Mouse (Mus musculus) heart, postnatal 0 days (tissue): Measurements from ENCODE around the gene Hnrnpul1. TPM values are rescaled to one million over a fixed set of nuclear protein-coding genes. Genes with fewer than 3 reads are reported as not detected.
A peak's percentile ranks its signal among the peaks of the same experiment; 100 is the strongest.
"Not testable (repeated sequence)": the region's sequence is repeated elsewhere in the genome, so short reads cannot be mapped to it uniquely, and the experiment has no call there.

Source experiments
- ATAC-seq: fragments of 200-750 bp; cut with Nextera tagmentation; 2 replicates; pipeline ENCODE4 v1.8.0; 2017; ENCODE audit warnings: low read depth, moderate number of reproducible peaks, moderate library complexity; ENCODE audit not compliant: insufficient read depth
- DNase-seq: peaks from one replicate; pipeline ENCODE4 v3.0.0-alpha.2; 2016; ENCODE audit warnings: low spot score
- H3K27ac ChIP-seq: fragments of 300-500 bp; sonication (generic); 2 replicates; pipeline ENCODE4 v1.5.1; 2014; ENCODE audit warnings: low read depth, mild to moderate bottlenecking
- H3K27me3 ChIP-seq: fragments of 300-500 bp; sonication (generic); 2 replicates; pipeline ENCODE4 v1.6.1; 2014; ENCODE audit warnings: low read length, mixed read lengths; ENCODE audit not compliant: control insufficient read depth, insufficient read depth
- H3K36me3 ChIP-seq: fragments of 300-500 bp; sonication (generic); replicated peaks from 2 replicates; pipeline ENCODE4 v1.6.1; 2014; ENCODE audit warnings: low read length, mixed read lengths; ENCODE audit not compliant: control insufficient read depth, insufficient read depth
- H3K4me1 ChIP-seq: fragments of 300-500 bp; sonication (generic); 2 replicates; pipeline ENCODE4 v1.6.1; 2014; ENCODE audit warnings: antibody characterized with exemption; ENCODE audit not compliant: control insufficient read depth, insufficient read depth
- H3K4me2 ChIP-seq: fragments of 300-500 bp; sonication (generic); 2 replicates; pipeline ENCODE4 v1.6.1; 2014; ENCODE audit warnings: low read depth, mild to moderate bottlenecking, low read length, moderate library complexity
- H3K4me3 ChIP-seq: fragments of 300-500 bp; sonication (generic); 2 replicates; pipeline ENCODE4 v1.5.1; 2014; ENCODE audit warnings: low read depth, low read length
- H3K9ac ChIP-seq: fragments of 300-500 bp; sonication (generic); replicated peaks from 2 replicates; pipeline ENCODE4 v1.6.1; 2014; ENCODE audit warnings: low read depth, low read length, mixed read lengths
- H3K9me3 ChIP-seq: fragments of 300-500 bp; sonication (generic); replicated peaks from 2 replicates; pipeline ENCODE4 v1.6.1; 2016; ENCODE audit warnings: low read length; ENCODE audit not compliant: control insufficient read depth
- CTCF ChIP-seq: IDR thresholded peaks from 2 replicates; pipeline ENCODE4 v1.5.1; 2016; ENCODE audit warnings: antibody characterized with exemption, control low read depth, low read depth
- EP300 ChIP-seq: IDR thresholded peaks from 2 replicates; pipeline ENCODE4 v1.6.1; 2016; ENCODE audit warnings: antibody characterized with exemption, low read depth
- WGBS: fragments of 180-500 bp; shearing (Covaris S2); extraction: QIAGEN DNeasy Blood & Tissue Kit; methylation state at CpG from one replicate; pipeline ENCODE4 v1.1.7; 2014; 5-methylcytosine and 5-hydroxymethylcytosine counted together
- polyA plus RNA-seq: library from polyadenylated mRNA; unstranded; fragments of >200 nt; fragmentation: Nextera tagmentation; extraction: Ambion mirVana; gene quantifications from 2 replicates; pipeline ENCODE4 v1.2.1, GENCODE M21; 2015
- total RNA-seq: library from RNA; depleted of rRNA; stranded (reverse); fragments of >200 nt; gene quantifications from 2 replicates; pipeline ENCODE4 v1.2.3, GENCODE M21; 2014; ENCODE audit warnings: low replicate concordance

The Hnrnpul1 gene
- total and polyA plus RNA-seq, 2 experiments from 2014 or later, result 27.7 to 78.5 TPM

DNA sequence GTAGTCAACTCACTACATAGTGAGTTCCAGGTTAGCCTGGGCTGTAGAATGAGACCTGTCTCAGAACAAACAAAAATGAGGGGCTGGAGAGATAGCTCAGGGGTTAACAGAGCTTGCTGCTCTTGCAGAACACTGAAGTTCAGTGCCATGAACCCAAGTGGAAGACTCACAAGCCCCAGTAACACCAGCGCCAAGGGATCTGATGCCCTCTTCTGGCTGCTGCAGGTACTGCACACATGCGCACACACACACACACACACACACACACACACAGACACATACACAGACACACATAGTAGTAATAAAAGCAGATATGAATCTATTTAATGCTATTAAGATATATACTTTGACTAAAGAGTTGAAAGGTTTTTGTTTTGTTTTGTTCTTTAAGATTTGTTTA lies 44.0 kb upstream of the Hnrnpul1 start:
- Histone ChIP-seq H3K27me3 (no peaks in the 10 kb centered on the region), H3K4me3 (no peak overlapping the region), H3K9me3 (no peaks in the 10 kb centered on the region), H3K27ac (no peak overlapping the region), H3K4me1 (0 out of 2 replicates have a peak, but pooled peaks cover 7% of the 10 kb centered on the region), H3K4me2 (no peak overlapping the region), H3K36me3 (no peaks in the 10 kb centered on the region), H3K9ac (no peak overlapping the region)
- TF ChIP-seq EP300 (no peak), CTCF (no peak)
- no peak for DNase-seq
- 83% methylated on average over 2 of the region's 2 CpGs for WGBS
- no peak for ATAC-seq

DNA sequence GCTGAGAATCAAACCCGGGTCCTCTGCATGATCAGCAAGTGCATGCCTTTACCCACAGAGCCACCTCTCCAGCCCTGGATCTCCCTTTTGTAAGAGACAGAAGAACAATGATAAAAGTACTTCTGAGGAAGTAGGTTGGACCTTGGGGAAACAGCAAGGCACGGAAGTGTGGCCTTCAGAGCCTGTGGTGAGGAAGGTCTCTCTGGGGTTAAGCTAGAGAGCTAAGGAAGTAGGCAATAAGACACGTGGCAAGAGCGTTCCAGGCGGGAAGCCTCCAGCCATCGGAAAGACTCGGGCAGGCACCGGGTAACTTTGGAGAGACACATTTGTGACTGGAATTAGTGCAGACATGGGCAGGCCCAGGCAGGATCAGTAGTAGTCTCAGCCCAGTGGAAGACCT lies 40.2 kb upstream of the Hnrnpul1 start:
- no peak overlapping the region for H3K9ac ChIP-seq
- H3K4me3 ChIP-seq, result no peak overlapping the region
- no peak overlapping the region for H3K4me2 ChIP-seq
- no peak overlapping the region for H3K27ac ChIP-seq
- H3K4me1 ChIP-seq, result no peaks in the 10 kb centered on the region
- no peaks in the 10 kb centered on the region for H3K36me3 ChIP-seq
- ATAC-seq (no peak), DNase-seq (no peak)
- no peaks in the 10 kb centered on the region for H3K27me3 ChIP-seq
- no peak for TF ChIP-seq EP300
- no peak for TF ChIP-seq CTCF
- 70% methylated on average over 8 of the region's 8 CpGs for WGBS
- H3K9me3 ChIP-seq, result no peaks in the 10 kb centered on the region

DNA sequence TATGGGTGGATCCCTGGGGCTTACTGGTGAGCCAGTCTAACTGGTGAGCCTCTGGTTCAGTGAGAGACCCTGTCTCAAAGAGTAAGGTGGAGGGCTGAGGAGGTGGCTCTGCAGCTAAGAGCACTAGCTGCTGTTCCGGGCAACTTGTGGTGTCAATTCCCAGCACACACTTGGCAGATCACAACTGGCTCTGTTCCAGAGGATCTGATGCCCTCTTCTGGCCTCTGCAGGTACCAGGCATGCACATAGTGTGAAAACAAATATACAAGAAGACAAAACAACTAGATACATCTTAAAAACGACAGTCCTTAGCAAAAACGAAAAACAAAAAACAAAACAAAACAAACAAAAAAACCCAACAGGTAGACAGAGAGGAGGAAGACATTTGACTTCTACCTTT lies 39.1 kb upstream of the Hnrnpul1 start:
- WGBS, result 61% methylated on average over 3 of the region's 3 CpGs
- TF ChIP-seq CTCF (no peak), EP300 (no peak)

DNA sequence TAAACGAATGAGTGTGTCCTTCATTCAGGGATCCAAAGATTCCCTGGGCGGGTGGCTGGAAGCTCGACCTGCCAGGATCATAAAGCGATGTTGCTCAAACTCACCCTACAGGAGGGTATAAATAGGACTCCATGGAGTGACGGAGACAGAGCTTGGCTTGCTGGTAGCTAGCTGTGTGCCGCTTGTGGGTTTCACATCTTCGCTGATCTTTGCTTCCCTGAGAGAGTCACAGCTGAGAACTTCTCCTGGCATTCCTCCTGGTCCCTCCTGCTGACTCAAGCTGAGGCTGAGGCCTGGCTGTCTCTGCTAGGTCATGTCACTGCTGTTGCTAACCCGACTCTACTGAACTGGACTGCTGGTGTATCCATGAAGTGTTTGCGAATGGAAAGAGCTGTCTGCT lies 38.4 kb upstream of the Hnrnpul1 start:
- H3K9me3 ChIP-seq, H3K4me1 ChIP-seq, H3K4me2 ChIP-seq, H3K27me3 ChIP-seq, ATAC-seq, H3K9ac ChIP-seq, H3K36me3 ChIP-seq, H3K4me3 ChIP-seq, DNase-seq, H3K27ac ChIP-seq: not testable (repeated sequence)
- 53% methylated on average over 9 of the region's 9 CpGs for WGBS

More for the DNA sequence above, 39.1 kb upstream of the Hnrnpul1 start:
- no peaks in the 10 kb centered on the region for H3K27me3 ChIP-seq
- H3K4me1 ChIP-seq, result peaks cover under 1% of the 10 kb centered on the region; the same call in 1 of the 2 replicates
- no peak overlapping the region for H3K4me3 ChIP-seq
- no peak overlapping the region for H3K4me2 ChIP-seq
- no peak for ATAC-seq
- H3K9ac ChIP-seq, result no peak overlapping the region
- no peaks in the 10 kb centered on the region for H3K36me3 ChIP-seq
- no peak for DNase-seq
- no peaks in the 10 kb centered on the region for H3K9me3 ChIP-seq
- no peak overlapping the region for H3K27ac ChIP-seq

DNA sequence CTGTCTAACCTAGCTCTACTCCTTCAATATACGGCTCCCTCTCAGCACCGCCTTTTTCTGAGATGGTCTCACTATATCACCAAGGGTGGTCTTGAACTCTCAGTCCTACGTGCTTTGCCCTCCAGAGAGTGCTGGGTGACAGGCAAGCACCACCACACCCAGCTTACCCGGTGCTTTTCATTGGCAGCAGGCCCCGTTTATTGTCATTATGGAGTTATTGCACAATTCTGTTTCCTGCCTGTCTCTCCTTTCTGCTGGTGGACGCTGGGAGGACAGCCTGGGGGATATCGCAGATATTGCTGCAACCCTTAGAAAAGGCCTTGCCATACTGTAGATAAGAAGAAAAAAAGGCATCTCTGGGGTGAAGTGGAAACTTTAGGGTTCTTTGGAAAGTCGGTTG lies 36.1 kb upstream of the Hnrnpul1 start:
- 52% methylated on average over 8 of the region's 8 CpGs for WGBS
- Histone ChIP-seq H3K9ac (no peak overlapping the region), H3K36me3 (no peaks in the 10 kb centered on the region), H3K27ac (no peak overlapping the region), H3K4me3 (no peak overlapping the region), H3K9me3 (no peaks in the 10 kb centered on the region), H3K27me3 (no peaks in the 10 kb centered on the region), H3K4me1 (peaks cover 14% of the 10 kb centered on the region), H3K4me2 (no peak overlapping the region)
- TF ChIP-seq EP300 (no peak), CTCF (no peak)
- ATAC-seq, result no peak
- DNase-seq, result no peak

DNA sequence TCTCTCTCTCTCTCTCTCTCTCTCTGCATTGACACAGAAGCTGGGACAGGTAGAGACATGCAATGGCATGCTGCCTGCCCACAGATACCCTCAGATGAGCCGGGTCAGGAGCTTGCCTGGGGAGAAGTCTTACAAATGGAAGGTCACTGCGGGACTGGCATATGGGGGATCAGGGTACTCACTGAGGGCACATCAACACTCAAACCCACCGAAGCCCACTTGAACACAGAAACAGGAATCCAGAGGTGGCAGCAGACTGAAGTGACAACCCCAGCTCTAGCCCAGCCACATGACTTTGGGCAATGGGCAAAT lies 34.5 kb upstream of the Hnrnpul1 start:
- Histone ChIP-seq H3K4me3 (no peak overlapping the region), H3K36me3 (no peaks in the 10 kb centered on the region), H3K9me3 (no peaks in the 10 kb centered on the region), H3K9ac (no peak overlapping the region), H3K27me3 (no peaks in the 10 kb centered on the region), H3K4me2 (peak overlapping the region; percentile 64), H3K4me1 (peaks cover 14% of the 10 kb centered on the region), H3K27ac (no peak overlapping the region)
- ATAC-seq (no peak), DNase-seq (no peak)
- no peak for TF ChIP-seq EP300
- TF ChIP-seq CTCF, result no peak
- WGBS, result 30% methylated on average over 3 of the region's 3 CpGs
